Mouse (Mus musculus): Measurements from ENCODE around the gene Tnc. TPM values are rescaled to one million over a fixed set of nuclear protein-coding genes. Genes with fewer than 3 reads are reported as not detected.
"Not testable (repeated sequence)": the region's sequence is repeated elsewhere in the genome, so short reads cannot be mapped to it uniquely, and the experiment has no call there.

The Tnc gene
- total and polyA plus RNA-seq, 3 experiments, result 4.2 to 4.9 (median 4.7) TPM

DNA sequence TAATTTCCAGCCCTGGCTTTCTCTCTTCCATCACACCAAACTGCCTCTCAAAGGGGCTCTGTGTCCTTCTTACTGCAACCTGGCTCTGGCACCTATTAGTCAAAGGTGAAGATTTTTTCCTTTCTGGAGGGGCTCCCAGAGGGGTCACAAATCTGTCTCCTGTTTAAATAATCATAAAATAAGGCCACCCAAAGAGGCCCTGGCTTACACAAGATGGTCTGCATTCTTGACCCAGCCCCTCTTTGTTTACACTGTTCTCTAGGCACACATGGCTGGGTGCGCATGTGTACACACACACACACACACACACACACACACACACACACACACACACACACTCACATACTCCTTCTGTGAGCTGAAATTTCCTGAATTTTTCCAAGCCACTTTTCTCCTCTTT is 83.4 kb downstream of the Tnc start:
- no peak for DNase-seq

DNA sequence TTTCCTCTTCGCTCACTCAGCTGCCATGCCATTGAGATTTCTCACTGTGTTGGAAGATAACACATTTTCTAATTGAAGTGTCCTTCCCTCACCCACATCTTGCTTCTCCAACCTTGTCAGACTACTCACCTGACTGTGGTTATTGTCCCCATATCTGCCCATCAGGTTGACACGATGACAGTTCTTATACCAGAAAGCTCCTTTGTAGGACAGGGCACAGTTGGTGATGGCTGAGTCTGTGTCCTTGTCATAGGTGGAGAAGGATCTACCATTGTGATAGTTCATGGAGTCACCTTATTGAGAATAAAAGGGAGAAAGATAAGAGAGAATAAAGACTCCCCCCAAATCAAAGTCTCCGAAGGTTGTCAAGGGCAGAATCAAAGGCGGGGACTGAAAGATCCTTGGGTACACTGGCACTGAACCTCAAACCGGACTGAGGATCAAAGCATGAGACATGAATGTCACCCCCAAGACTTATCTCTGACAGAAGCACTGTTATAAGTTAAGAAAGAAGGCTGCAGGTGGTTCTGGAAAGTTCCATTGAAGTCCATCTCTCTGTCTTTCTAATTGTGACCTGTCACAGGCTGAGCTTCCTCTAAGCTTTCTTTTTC is 84.9 kb downstream of the Tnc start:
- DNase-seq, result no peak

DNA sequence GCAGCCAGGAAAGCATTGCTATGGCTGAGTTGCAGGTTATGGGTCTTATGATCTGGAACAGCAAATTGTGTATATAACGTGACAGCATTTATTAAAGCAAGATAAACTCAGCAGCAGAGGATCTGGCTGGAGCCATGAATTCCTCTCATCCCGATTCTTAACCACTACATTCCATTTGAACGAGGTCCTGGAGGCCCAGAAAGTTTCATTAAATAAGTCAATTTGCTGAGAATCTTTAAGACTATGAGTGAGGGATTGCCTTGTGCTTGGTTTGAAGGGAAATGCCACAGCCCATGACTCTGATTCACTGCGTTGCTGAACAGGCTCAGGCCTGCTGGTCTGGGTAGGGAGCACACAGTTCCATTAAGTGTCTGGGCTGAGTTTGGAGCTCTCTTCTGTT is 88.2 kb downstream of the Tnc start:
- no peak for DNase-seq

DNA sequence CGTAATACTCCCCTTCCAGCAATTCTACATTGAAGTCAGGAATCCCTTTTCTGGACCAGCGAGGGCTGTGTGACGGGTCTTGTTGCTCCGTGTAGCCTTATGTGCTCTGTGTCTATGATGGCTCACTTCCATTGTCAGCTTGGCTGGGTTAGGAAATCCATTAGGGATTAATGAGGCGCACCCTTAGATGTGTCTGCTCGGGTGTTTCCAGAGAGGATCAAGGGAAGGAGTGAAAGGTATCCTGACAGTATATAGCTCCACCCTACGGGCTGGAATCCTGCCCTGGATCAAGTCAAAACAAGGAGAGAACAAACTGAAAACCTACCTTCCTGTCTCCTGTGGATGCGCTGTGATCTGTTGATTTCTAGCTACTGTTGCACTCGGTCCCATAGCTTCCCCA is 96.8 kb downstream of the Tnc start:
- no peak for DNase-seq

DNA sequence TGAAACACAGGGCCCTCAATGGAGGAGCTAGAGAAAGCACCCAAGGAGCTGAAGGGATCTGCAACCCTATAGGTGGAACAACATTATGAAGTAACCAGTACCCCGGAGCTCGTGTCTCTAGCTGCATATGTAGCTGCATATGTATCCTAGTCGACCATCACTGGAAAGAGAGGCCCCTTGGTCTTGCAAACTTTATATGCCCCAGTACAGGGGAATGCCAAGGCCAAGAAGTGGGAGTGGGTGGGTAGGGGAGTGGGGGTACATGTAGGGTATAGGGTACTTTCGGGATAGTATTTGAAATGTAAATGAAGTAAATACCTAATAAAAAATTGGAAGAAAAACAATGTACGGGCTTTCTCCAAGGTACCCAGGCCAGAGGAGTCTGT is 98.1 kb downstream of the Tnc start:
- not testable (repeated sequence) for DNase-seq

DNA sequence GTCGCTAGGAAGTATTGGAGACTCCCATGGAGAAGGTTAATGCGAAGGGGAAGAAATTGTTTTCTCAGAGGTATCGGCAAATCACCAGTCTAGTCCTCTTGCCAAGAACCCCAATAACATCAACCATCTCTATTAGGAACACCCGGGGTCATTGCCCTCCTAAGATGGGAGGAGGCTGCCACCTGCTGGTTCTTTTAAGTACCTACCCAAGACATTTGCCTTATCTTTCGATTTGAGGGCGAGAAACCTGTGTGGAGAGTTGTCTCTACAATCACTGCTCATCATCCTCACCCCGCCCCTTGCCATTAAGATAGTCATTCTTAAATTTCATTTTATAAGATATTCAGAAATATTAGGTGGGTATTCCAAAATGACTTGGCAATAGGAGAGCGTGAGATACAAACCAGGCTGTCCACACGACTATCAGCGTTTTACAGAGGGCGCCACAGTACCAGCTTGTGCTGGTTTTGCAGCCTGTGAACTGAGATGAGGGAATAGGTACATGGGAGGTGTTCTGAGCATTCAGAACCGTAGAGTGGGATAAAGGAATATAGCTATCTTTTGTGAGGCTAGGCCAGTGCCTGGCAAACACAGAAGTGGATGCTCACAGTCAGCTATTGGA is 98.6 kb downstream of the Tnc start:
- DNase-seq, result peak; percentile 71

DNA sequence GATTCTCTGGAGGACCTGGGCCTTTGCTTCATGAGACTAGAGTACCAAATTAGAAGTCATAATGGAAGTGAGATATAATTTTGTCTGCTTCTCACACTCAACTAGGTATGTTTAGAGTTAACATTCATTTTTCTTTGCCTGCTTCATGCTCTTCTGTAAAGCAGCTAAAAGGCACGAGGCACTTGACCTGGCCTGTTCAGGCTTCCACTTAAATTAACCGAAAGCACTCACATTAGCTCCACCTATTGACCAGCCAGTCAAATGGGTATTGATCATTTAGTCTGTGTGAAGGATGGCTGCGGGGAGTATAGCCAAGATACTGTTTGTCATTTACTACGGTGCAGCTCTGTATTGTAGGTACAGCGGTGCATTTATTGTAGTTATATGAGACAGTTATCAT is 103.0 kb downstream of the Tnc start:
- DNase-seq, result no peak

DNA sequence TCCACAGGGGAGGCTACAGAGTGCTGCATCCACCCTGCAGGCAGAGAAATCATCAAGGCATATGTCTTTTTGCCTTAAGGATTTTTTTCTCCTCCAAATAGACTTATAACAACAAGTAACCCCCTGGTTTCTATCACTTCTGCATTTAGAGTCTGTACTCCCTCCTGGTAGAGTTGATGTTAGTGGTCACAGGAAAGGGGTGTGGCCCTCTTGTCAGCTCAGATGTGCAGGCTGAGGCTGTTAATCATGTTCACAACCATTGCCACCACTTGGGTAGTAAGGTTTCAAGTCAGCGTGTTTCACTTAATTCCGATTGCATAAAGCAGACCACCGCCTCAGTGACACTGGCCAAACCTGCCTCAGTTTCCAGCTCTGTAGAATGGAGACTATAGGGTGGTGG is 103.9 kb downstream of the Tnc start:
- DNase-seq, result no peak

DNA sequence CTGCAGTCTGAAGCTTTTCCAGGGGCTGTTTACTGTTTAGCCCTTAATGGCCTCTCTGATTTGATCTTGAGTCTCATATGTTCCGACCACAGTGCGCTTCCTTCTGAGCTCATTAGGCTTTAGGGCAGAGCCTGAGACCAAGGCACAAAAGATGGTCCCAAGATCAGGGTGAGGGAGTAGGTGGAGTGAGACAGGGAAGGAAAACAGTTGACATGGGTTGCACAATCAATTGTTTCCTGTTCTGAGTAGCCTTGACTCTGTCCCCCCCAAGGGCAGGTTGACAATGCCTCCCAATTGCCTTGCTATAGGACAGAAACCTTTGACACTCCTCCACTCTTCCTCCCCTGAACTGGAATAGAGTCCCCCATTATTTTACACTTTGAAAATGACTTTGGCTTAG is 105.4 kb downstream of the Tnc start:
- DNase-seq, result no peak

DNA sequence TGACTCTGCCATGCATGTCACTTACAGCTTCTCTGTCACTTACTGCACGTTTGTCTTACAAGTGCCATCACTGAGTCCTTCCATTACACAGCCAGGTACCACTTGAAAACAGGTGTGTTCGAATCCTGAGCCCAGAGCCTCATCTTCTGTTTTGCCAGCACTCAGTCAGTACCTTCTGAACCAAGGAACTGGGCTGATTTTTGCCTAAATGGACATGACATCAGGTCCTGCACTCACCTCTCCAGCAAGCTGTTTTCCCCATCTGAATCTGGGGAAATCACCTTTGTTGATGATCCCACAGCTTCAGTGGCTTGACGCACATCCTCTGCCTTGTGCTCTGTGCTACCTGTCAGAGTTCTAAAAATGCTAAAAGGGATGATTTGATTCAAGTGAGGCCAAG is 107.4 kb downstream of the Tnc start:
- no peak for DNase-seq

DNA sequence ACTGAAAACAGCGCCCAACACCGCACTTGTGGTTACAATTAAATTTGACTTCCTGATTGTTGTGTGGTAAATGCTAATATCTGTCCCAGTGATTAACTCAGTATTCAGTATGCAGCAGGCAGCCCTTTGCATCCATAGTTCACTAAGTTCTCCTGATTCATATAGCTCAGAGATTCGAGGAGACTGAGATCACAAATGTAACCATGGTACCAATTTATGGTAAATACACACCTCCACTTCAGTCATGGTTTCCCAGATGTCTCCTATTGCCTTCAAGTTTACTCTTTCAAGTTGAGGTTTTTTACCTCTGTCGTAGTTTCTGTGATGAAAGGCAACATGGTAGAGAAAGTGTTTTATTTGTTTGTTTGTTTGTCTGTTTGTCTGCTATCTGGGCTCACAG is 110.9 kb downstream of the Tnc start:
- no peak for DNase-seq

DNA sequence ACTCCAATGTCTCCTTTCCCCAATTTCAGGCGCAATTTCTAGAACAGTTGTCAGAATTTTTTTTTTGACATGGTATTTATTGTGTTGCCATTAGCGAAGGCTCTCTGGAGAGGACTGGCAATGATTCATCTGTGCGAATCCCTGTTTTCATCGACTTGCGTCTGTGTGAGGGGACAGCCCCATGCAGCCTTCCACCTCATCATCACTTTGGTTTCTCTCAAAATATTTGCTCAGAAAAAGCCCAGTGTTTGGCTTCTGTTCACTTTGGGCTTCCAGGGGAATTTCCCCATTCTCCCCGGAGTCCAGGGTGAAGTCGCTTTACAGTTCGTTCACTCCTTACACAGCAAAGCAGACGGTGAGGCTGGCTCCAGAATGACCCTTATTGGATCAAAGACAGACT is 111.5 kb downstream of the Tnc start:
- no peak for DNase-seq

DNA sequence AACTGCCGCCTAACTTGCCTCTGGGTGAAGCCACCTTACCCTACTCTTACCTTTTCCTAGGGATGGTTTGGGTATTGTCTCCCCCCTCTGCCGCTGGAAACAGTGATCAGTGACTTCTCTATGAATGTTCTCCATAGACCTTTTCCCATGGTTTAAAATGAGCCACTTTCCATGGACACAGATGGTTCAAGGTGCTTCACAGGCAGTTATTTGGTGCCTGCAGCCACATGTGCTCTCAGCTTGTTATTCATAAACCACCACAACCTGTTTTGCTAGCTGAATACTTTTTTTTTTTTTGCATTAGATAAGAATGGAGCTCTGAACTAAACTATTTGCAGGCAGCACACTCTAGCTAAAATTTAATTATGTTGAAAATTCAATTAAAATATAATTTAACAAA is 116.0 kb downstream of the Tnc start:
- no peak for DNase-seq

DNA sequence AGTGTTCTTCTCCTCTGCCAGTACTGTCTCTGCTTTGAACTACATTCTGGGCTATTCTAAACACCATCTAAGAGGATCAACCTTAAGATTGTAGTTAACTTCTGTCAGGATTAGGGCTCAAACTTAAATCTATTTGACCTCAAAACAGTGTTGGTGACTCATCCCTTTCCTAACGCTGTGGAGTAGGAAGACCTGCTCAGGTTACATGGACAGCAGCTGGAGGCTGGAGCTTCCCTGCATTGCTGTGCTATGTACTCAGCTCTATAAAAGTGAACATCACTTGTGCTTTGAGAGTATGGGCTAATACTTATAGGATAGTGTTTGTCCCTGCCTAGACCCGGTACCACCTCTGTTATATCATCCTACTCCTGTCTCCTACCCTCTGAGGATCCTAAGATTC is 117.3 kb downstream of the Tnc start:
- no peak for DNase-seq

DNA sequence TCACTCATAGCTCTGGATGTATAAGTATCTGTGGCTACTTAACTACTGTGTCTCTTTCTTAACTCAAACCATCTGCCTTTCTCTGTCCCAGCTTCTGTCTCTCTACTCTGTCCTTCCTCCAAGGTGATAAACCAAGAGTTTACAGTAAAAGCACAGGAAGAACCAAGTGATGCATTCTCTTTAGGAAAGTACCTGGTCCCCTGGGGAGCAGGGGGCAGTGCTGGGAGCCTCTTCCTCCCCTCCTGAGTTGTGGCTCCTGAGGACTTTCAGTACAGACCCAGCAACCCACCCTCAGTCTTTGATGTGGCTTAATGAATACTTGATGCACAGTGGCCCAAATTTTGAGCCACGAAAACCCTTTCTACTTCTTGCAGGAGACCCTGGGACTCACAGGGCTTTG is 118.6 kb downstream of the Tnc start:
- no peak for DNase-seq

DNA sequence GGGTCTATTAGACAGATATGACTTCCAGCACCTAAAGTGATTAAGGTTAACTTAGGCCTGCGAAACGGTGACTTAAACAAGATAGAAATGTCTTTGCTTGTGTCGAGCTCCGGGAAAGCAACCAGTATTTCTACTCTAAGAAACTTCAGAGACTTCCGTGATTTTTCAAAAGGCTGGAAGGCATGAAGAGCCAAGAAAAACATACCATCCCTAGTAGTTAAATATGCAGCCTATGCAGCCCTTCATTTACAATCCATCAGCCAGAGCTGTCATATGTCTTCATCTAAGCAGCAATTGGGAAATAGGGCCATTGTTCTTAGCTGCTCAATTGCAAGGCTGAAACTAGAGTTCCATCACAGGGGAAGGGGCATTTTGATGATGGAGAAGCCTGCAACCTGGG is 129.6 kb downstream of the Tnc start:
- DNase-seq, result no peak

DNA sequence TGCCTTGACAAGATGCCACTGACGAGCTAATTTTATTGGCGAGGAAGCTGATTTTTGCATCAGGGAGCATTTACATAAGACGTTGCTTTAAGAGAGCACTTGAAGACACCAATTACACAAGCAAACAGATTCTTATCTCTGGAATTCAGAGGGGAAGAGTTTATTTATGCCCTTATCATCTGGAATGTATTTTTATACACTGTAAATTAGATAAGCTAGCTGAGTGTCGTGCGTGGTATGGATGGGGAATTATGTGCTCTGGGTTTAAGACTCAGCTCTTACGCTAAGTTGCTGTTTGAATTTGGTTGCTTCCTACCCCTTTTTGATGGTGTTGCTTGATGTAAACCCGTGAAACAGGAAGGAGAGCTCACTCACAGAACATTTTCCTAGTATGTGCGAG is 130.1 kb downstream of the Tnc start:
- no peak for DNase-seq

DNA sequence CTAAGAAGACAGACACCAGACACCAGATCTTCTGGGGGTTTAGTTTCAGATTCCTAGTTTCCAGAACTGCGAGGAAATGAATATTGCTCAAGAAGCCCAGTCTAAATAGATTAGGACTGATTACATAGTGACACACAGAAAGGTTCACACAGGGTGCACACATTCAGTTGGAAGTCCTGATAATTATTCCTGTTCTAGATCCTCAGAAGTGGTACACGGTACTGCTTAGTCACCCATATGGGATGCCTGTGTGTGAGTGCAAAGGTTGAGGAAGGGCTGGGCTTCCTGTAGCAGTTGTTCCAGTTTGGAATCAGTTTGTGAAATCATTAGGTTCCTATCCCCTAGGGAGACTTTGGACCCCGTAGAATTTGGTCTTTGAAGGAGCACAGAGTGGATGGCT is 130.5 kb downstream of the Tnc start:
- DNase-seq, result no peak

Other genes starting within 250 kb of the Tnc start
- gene Tnfsf8, start 185.7 kb downstream of the Tnc start, total RNA-seq (2021), result under 1 TPM; 0.09 to 0.14 TPM
- 0.09 TPM in 1 of 2 replicates, not detected in the other for gene Tnfsf8, start 185.7 kb downstream of the Tnc start, polyA plus RNA-seq (2012; rRNA removed)

Measured in adrenal gland, adult 2 months (tissue).